Mouse (Mus musculus) heart, postnatal 0 days (tissue): Measurements from ENCODE around the gene Gm14851. TPM values are rescaled to one million over a fixed set of nuclear protein-coding genes. Genes with fewer than 3 reads are reported as not detected.
"Not testable (repeated sequence)": the region's sequence is repeated elsewhere in the genome, so short reads cannot be mapped to it uniquely, and the experiment has no call there.

Experiments
- ATAC-seq: fragments of 200-750 bp; cut with Nextera tagmentation; 2 replicates; pipeline ENCODE4 v1.8.0; 2017; ENCODE audit warnings: low read depth, moderate number of reproducible peaks, moderate library complexity; ENCODE audit not compliant: insufficient read depth
- DNase-seq: peaks from one replicate; pipeline ENCODE4 v3.0.0-alpha.2; 2016; ENCODE audit warnings: low spot score
- H3K27ac ChIP-seq: fragments of 300-500 bp; sonication (generic); 2 replicates; pipeline ENCODE4 v1.5.1; 2014; ENCODE audit warnings: low read depth, mild to moderate bottlenecking
- H3K27me3 ChIP-seq: fragments of 300-500 bp; sonication (generic); 2 replicates; pipeline ENCODE4 v1.6.1; 2014; ENCODE audit warnings: low read length, mixed read lengths; ENCODE audit not compliant: control insufficient read depth, insufficient read depth
- H3K36me3 ChIP-seq: fragments of 300-500 bp; sonication (generic); replicated peaks from 2 replicates; pipeline ENCODE4 v1.6.1; 2014; ENCODE audit warnings: low read length, mixed read lengths; ENCODE audit not compliant: control insufficient read depth, insufficient read depth
- H3K4me1 ChIP-seq: fragments of 300-500 bp; sonication (generic); 2 replicates; pipeline ENCODE4 v1.6.1; 2014; ENCODE audit warnings: antibody characterized with exemption; ENCODE audit not compliant: control insufficient read depth, insufficient read depth
- H3K4me2 ChIP-seq: fragments of 300-500 bp; sonication (generic); 2 replicates; pipeline ENCODE4 v1.6.1; 2014; ENCODE audit warnings: low read depth, mild to moderate bottlenecking, low read length, moderate library complexity
- H3K4me3 ChIP-seq: fragments of 300-500 bp; sonication (generic); 2 replicates; pipeline ENCODE4 v1.5.1; 2014; ENCODE audit warnings: low read depth, low read length
- H3K9ac ChIP-seq: fragments of 300-500 bp; sonication (generic); replicated peaks from 2 replicates; pipeline ENCODE4 v1.6.1; 2014; ENCODE audit warnings: low read depth, low read length, mixed read lengths
- H3K9me3 ChIP-seq: fragments of 300-500 bp; sonication (generic); replicated peaks from 2 replicates; pipeline ENCODE4 v1.6.1; 2016; ENCODE audit warnings: low read length; ENCODE audit not compliant: control insufficient read depth
- CTCF ChIP-seq: IDR thresholded peaks from 2 replicates; pipeline ENCODE4 v1.5.1; 2016; ENCODE audit warnings: antibody characterized with exemption, control low read depth, low read depth
- EP300 ChIP-seq: IDR thresholded peaks from 2 replicates; pipeline ENCODE4 v1.6.1; 2016; ENCODE audit warnings: antibody characterized with exemption, low read depth
- WGBS: fragments of 180-500 bp; shearing (Covaris S2); extraction: QIAGEN DNeasy Blood & Tissue Kit; methylation state at CpG from one replicate; pipeline ENCODE4 v1.1.7; 2014; 5-methylcytosine and 5-hydroxymethylcytosine counted together
- polyA plus RNA-seq: library from polyadenylated mRNA; unstranded; fragments of >200 nt; fragmentation: Nextera tagmentation; extraction: Ambion mirVana; gene quantifications from 2 replicates; pipeline ENCODE4 v1.2.1, GENCODE M21; 2015
- total RNA-seq: library from RNA; depleted of rRNA; stranded (reverse); fragments of >200 nt; gene quantifications from 2 replicates; pipeline ENCODE4 v1.2.3, GENCODE M21; 2014; ENCODE audit warnings: low replicate concordance; rRNA removed

Gene Gm14851
- total RNA-seq: not detected in 2 replicates
- not detected in 2 replicates for polyA plus RNA-seq

GRCm38 (mm10) chr8:21095950-21096349 lies at the start of gene Gm14851:
Gene Gm14851, minus strand, starts transcription at chr8:21096050.
- not testable (repeated sequence) for H3K36me3 ChIP-seq, H3K4me2 ChIP-seq, ATAC-seq, H3K27ac ChIP-seq, H3K27me3 ChIP-seq, H3K4me1 ChIP-seq, H3K4me3 ChIP-seq, H3K9ac ChIP-seq, H3K9me3 ChIP-seq, DNase-seq
- WGBS: no CpG with 5 or more reads among the region's 2 CpGs

GRCm38 (mm10) chr8:21134342-21134741 lies 38.5 kb upstream of the Gm14851 start, which contains the start of gene Defa30:
Gene Defa30, plus strand, starts transcription at chr8:21134642.
- H3K4me3 ChIP-seq, H3K36me3 ChIP-seq, H3K4me1 ChIP-seq, H3K4me2 ChIP-seq, ATAC-seq, H3K27me3 ChIP-seq, H3K9ac ChIP-seq, H3K27ac ChIP-seq, H3K9me3 ChIP-seq, DNase-seq: not testable (repeated sequence)
- 52% methylated on average over 3 of the region's 3 CpGs for WGBS

GRCm38 (mm10) chr8:21093106-21093505 lies 2.7 kb downstream of the Gm14851 start:
- Histone ChIP-seq H3K27ac (no peak overlapping the region), H3K4me1 (no peaks in the 10 kb centered on the region), H3K9me3 (no peaks in the 10 kb centered on the region), H3K27me3 (no peaks in the 10 kb centered on the region), H3K36me3 (no peaks in the 10 kb centered on the region), H3K9ac (no peak overlapping the region), H3K4me3 (no peak overlapping the region), H3K4me2 (no peak overlapping the region)
- DNase-seq (no peak), ATAC-seq (no peak)
- no peak for TF ChIP-seq EP300
- peak; percentile 13; the same call in 1 of the 2 replicates for TF ChIP-seq CTCF
- WGBS: 26% methylated on average over 4 of the region's 4 CpGs

- not testable (repeated sequence) for H3K36me3 ChIP-seq, H3K4me1 ChIP-seq, ATAC-seq, H3K4me2 ChIP-seq, DNase-seq, H3K4me3 ChIP-seq, H3K9ac ChIP-seq, H3K9me3 ChIP-seq, H3K27me3 ChIP-seq, H3K27ac ChIP-seq
Observed at GRCm38 (mm10) chr8:21084142-21084541, 11.7 kb downstream of the Gm14851 start, which contains the start of gene Defa25. Gene Defa25, plus strand, starts transcription at chr8:21084442.

GRCm38 (mm10) chr8:21064738-21065137 lies 31.1 kb downstream of the Gm14851 start, which contains the start of gene Defa35:
Gene Defa35, plus strand, starts transcription at chr8:21065038.
- not testable (repeated sequence) for H3K9ac ChIP-seq, H3K4me2 ChIP-seq, H3K4me3 ChIP-seq, DNase-seq, H3K4me1 ChIP-seq, H3K36me3 ChIP-seq, H3K27ac ChIP-seq, ATAC-seq, H3K27me3 ChIP-seq, H3K9me3 ChIP-seq
- 55% methylated on average over 1 of the region's 1 CpGs for WGBS

- no CpG with 5 or more reads among the region's 1 CpGs for WGBS
- H3K4me1 ChIP-seq, ATAC-seq, H3K4me2 ChIP-seq, H3K9ac ChIP-seq, DNase-seq, H3K4me3 ChIP-seq, H3K9me3 ChIP-seq, H3K27ac ChIP-seq, H3K36me3 ChIP-seq, H3K27me3 ChIP-seq: not testable (repeated sequence)
Observed at GRCm38 (mm10) chr8:21054747-21055146, 41.1 kb downstream of the Gm14851 start, which contains the start of gene Defa23. Gene Defa23, plus strand, starts transcription at chr8:21055047.

Other genes with a start within 250 kb of the Gm14851 start
- gene Defb33, start 203.4 kb downstream of the Gm14851 start, total RNA-seq: not detected in 2 replicates
- gene Defb33, start 203.4 kb downstream of the Gm14851 start, polyA plus RNA-seq: not detected in 2 replicates
- gene Gm15056, start 193.4 kb downstream of the Gm14851 start, total RNA-seq: not detected in 2 replicates
- gene Gm15056, start 193.4 kb downstream of the Gm14851 start, polyA plus RNA-seq: not detected in 2 replicates
- gene Gm6040, start 174.0 kb downstream of the Gm14851 start, total RNA-seq: not detected in 2 replicates
- not detected in 2 replicates for gene Gm6040, start 174.0 kb downstream of the Gm14851 start, polyA plus RNA-seq
- gene AY761185, start 151.3 kb downstream of the Gm14851 start, total RNA-seq: not detected in 2 replicates
- not detected in 2 replicates for gene AY761185, start 151.3 kb downstream of the Gm14851 start, polyA plus RNA-seq
- gene Defa21, start 70.5 kb downstream of the Gm14851 start, total RNA-seq: not detected in 2 replicates
- gene Defa21, start 70.5 kb downstream of the Gm14851 start, polyA plus RNA-seq: not detected in 2 replicates
- gene Defa23, start 41.0 kb downstream of the Gm14851 start, total RNA-seq: not detected in 2 replicates
- gene Defa23, start 41.0 kb downstream of the Gm14851 start, polyA plus RNA-seq: not detected in 2 replicates
- gene Defa35, start 31.0 kb downstream of the Gm14851 start, total RNA-seq: not detected in 2 replicates
- not detected in 2 replicates for gene Defa35, start 31.0 kb downstream of the Gm14851 start, polyA plus RNA-seq
- gene Defa25, start 11.6 kb downstream of the Gm14851 start, total RNA-seq: not detected in 2 replicates
- gene Defa25, start 11.6 kb downstream of the Gm14851 start, polyA plus RNA-seq: not detected in 2 replicates
- gene Defa30, start 38.6 kb upstream of the Gm14851 start, total RNA-seq: not detected in 2 replicates
- gene Defa30, start 38.6 kb upstream of the Gm14851 start, polyA plus RNA-seq: not detected in 2 replicates
- gene Defa22, start 66.2 kb upstream of the Gm14851 start, total RNA-seq: not detected in 2 replicates
- not detected in 2 replicates for gene Defa22, start 66.2 kb upstream of the Gm14851 start, polyA plus RNA-seq
- not detected in 2 replicates for gene Defa31, start 95.6 kb upstream of the Gm14851 start, total RNA-seq
- gene Defa31, start 95.6 kb upstream of the Gm14851 start, polyA plus RNA-seq: not detected in 2 replicates
- gene Gm15293, start 105.5 kb upstream of the Gm14851 start, total RNA-seq: not detected in 2 replicates
- not detected in 2 replicates for gene Gm15293, start 105.5 kb upstream of the Gm14851 start, polyA plus RNA-seq
- gene Gm15292, start 153.7 kb upstream of the Gm14851 start, total RNA-seq: not detected in 2 replicates
- gene Gm15292, start 153.7 kb upstream of the Gm14851 start, polyA plus RNA-seq: not detected in 2 replicates
- gene Defa27, start 219.5 kb upstream of the Gm14851 start, total RNA-seq: not detected in 2 replicates
- gene Defa27, start 219.5 kb upstream of the Gm14851 start, polyA plus RNA-seq: not detected in 2 replicates
- gene Defa29, start 231.0 kb upstream of the Gm14851 start, total RNA-seq: not detected in 2 replicates
- not detected in 2 replicates for gene Defa29, start 231.0 kb upstream of the Gm14851 start, polyA plus RNA-seq